Mouse (Mus musculus) lung, adult 2 months (tissue): ENCODE measurements around the gene Cd27.

Source experiments
- CTCF ChIP-seq: fragments of 200-500 bp; IDR thresholded peaks from 2 replicates; pipeline ENCODE4 v1.5.1; 2011; ENCODE audit warnings: mild to moderate bottlenecking, low read length, control low read depth; ENCODE audit not compliant: insufficient read depth
- POLR2A ChIP-seq: fragments of 200-500 bp; IDR thresholded peaks from 2 replicates; pipeline ENCODE4 v1.6.1; 2011; ENCODE audit warnings: low read depth, mild to moderate bottlenecking, control low read depth, low read length, borderline replicate concordance; ENCODE audit errors: extremely low read depth

DNA sequence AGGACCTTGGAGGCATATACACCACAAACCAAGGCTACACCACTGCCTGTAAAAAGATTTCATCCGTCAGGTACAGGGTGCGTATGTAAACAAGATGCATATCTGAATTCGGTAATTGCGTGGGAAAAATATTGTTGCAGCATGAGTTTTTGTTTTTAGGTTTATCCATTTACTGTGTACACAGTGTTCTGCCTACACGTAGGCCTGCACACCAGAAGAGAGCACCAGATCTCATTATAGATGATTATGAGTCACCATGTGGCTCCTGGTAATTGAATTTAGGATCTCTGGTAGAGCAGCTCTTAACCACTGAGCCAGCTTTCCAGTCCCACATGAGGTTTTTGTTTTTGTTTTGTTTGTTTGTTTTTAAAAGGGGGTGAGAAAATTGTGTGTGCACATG is 39.6 kb downstream of the Cd27 start:
- TF ChIP-seq CTCF (no peak), POLR2A (no peak)
